Mouse (Mus musculus): ENCODE data around the gene Nfyb.

DNA sequence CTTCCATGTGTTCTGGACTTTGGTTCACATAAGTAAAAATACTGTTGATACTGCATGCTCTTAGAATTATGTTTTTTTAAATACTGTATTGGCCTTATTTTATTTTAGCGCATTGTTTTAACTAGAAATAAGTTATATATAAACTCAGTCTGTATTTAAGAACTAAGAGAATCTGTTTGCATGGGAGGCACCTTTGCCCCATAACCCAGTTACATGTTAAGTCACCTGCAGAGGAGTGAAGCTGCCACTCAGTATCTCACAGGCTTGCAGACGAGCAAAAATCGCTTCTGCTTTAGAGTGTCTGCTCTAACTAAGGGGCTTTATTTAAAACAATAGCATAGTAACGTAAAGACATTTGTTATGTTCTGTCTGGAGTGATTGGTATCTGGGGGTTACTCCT lies 22.1 kb downstream of the Nfyb start:
- TF ChIP-seq CTCF (IDR thresholded peaks at IDR 0.05; ENCODE audit: insufficient read depth, low read depth, low read length): no peak
- TF ChIP-seq POLR2A (IDR thresholded peaks at IDR 0.05; ENCODE audit: insufficient read depth, low read depth, low read length): no peak
